Mouse (Mus musculus): ENCODE data around the gene Tbc1d12. TPM values are rescaled to one million over a fixed set of nuclear protein-coding genes. Genes with fewer than 3 reads are reported as not detected.

Tbc1d12 gene
- polyA plus RNA-seq, 1 experiment from 2014 or later = 3.3 TPM

DNA sequence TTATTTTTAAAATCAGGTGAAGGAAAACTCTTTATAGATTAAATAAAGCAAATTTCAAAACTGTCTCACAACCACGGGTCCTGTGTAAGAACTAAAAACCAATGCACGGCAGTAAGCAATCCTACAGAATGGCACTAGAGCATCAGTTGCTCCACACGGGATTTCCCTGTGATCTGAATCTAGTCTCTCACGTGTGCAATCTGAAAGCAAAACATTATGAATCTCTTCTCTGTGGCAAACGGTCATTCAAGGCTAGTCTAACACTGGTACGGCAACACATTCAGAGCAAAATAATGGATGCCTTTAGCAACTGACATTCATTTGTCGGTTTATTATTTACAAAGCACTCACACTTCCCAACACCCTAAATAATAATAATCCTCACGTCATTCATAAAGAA, 18.2 kb upstream of the Tbc1d12 start:
- no peak for ATAC-seq (replicated peaks; ENCODE audit: low FRiP score, low read depth)
- Histone ChIP-seq H3K27me3 (ENCODE audit: insufficient read depth, low read length) (no peaks in the 10 kb centered on the region), H3K4me1 (replicated peaks; ENCODE audit: insufficient read depth, low read length) (no peaks in the 10 kb centered on the region), H3K9me3 (replicated peaks; ENCODE audit: low read length) (no peaks in the 10 kb centered on the region), H3K9ac (ENCODE audit: low read depth, low read length) (peak overlapping the region; percentile 71), H3K27ac (no peak overlapping the region), H3K4me3 (replicated peaks; ENCODE audit: low read depth, low read length) (peak overlapping the region; percentile 71), H3K36me3 (ENCODE audit: insufficient read depth, low read length) (peaks cover 16% of the 10 kb centered on the region), H3K4me2 (ENCODE audit: low read length) (peak overlapping the region; percentile 81)
- DNase-seq (ENCODE audit: low spot score) = no peak
- WGBS = 29% methylated on average over 8 of the region's 8 CpGs
- TF ChIP-seq CTCF (IDR thresholded peaks at IDR 0.05; ENCODE audit: low read depth) = no peak

DNA sequence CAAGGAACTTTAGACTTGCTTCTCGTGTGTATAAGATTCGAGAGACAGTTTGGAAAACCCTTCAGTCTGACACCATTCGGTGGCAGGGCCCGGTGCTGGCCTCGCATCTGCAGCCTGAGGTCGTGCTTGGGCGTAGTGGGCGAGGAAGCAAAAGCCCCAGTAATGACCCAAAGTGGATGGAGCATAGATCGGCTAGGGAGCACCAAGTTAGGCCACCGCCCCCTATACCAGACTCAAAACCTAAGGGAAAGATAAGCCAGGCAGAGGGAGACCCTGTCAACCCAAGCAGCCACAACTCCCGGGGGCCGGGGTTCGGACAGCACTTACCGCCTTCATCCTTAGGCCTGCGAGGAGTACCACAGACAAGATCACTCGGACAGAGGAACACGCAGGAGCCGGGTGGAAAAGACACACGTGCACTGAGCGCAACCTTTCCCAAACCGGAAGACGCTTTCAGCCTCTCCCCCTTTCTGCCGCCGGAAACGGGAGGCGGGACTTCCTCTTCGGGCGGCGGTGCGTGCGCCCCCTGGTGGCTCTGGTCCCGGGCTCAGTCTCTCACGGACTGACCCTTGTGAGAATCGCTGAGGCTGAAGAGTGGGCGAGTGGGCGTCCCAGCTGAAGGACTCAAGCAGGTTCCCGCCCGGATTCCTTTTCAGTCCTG, 17.5 kb upstream of the Tbc1d12 start, which contains the start of gene Noc3l:
Gene Noc3l, minus strand, starts transcription at position 472 of the 661 bp plus-strand sequence.
- no peaks in the 10 kb centered on the region for H3K27me3 ChIP-seq (ENCODE audit: insufficient read depth, low read length)
- H3K9ac ChIP-seq (ENCODE audit: low read depth, low read length) = peak within 1 kb of the TSS; percentile 71
- H3K27ac ChIP-seq = peak within 1 kb of the TSS; percentile 13; the same call in 1 of the 2 replicates
- TF ChIP-seq CTCF (IDR thresholded peaks at IDR 0.05; ENCODE audit: low read depth) = peak; percentile 99
- no peaks in the 10 kb centered on the region for H3K9me3 ChIP-seq (replicated peaks; ENCODE audit: low read length)
- ATAC-seq (replicated peaks; ENCODE audit: low FRiP score, low read depth) = peak; percentile 94
- H3K4me2 ChIP-seq (ENCODE audit: low read length) = peak within 1 kb of the TSS; percentile 81
- WGBS = under 1% methylated on average over 38 of the region's 38 CpGs
- peak; percentile 94 for DNase-seq (ENCODE audit: low spot score)
- H3K36me3 ChIP-seq (ENCODE audit: insufficient read depth, low read length) = peaks cover 13% of the 10 kb centered on the region
- no peaks in the 10 kb centered on the region for H3K4me1 ChIP-seq (replicated peaks; ENCODE audit: insufficient read depth, low read length)
- peak within 1 kb of the TSS; percentile 71 for H3K4me3 ChIP-seq (replicated peaks; ENCODE audit: low read depth, low read length)

DNA sequence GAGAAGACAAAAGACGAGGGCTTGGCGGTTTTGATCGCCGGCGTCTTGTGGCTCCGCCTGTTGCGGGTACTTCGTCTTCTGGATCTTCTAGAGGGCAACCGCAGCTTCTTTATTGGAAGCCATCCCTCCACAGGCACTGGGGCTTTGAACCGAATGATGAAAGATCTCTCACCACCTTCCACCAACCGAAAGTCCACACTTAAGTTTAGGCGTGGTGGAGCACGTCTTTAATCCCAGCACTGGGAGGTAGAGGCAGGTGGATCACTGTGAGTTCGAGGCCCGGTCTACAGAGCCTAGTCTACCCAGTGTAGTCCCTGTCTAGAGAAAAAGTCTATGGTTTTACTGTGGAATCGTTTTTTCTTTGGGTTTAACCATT, 17.0 kb upstream of the Tbc1d12 start:
- Histone ChIP-seq H3K9me3 (replicated peaks; ENCODE audit: low read length) (no peaks in the 10 kb centered on the region), H3K4me2 (ENCODE audit: low read length) (peak overlapping the region; percentile 81), H3K27me3 (ENCODE audit: insufficient read depth, low read length) (no peaks in the 10 kb centered on the region), H3K27ac (no peak overlapping the region), H3K9ac (ENCODE audit: low read depth, low read length) (peak overlapping the region; percentile 71), H3K36me3 (ENCODE audit: insufficient read depth, low read length) (peaks cover 8% of the 10 kb centered on the region), H3K4me1 (replicated peaks; ENCODE audit: insufficient read depth, low read length) (no peaks in the 10 kb centered on the region), H3K4me3 (replicated peaks; ENCODE audit: low read depth, low read length) (peak overlapping the region; percentile 71)
- WGBS = 14% methylated on average over 16 of the region's 16 CpGs
- ATAC-seq (replicated peaks; ENCODE audit: low FRiP score, low read depth) (peak; percentile 55), DNase-seq (ENCODE audit: low spot score) (no peak)
- no peak for TF ChIP-seq CTCF (IDR thresholded peaks at IDR 0.05; ENCODE audit: low read depth)

DNA sequence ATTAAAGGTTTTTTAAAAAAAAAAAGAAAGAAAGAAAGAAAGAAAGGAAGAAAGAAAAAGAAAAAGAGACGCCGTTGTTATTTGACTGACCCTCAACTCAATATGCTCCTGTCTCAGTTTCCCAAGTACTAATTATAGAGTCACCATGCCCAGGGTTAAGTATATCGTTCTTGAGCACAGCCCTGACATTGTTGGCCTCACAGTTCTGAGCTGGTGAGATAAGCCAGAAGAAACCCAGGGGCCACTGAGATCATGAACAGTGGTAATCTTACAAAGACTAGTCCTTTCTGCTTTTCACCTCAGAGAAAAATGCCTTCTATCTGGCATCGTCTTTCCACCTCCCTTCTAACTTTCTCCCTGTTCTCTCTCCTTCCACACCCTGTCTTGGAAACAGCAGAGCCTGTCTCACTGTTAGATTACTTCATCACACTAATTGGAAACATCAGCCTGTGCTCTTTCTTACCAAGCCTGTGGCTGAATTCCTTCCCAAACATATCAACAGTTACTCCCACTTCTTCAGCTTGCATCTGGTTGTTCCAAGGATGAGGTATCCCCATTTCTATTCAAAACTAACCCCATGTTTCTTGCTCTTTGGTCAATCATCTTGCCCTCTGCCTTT, 16.1 kb upstream of the Tbc1d12 start:
- H3K4me1 ChIP-seq (replicated peaks; ENCODE audit: insufficient read depth, low read length) = no peaks in the 10 kb centered on the region
- no peak overlapping the region for H3K4me3 ChIP-seq (replicated peaks; ENCODE audit: low read depth, low read length)
- no peaks in the 10 kb centered on the region for H3K27me3 ChIP-seq (ENCODE audit: insufficient read depth, low read length)
- H3K4me2 ChIP-seq (ENCODE audit: low read length) = no peak overlapping the region
- 90% methylated on average over 4 of the region's 4 CpGs for WGBS
- H3K9ac ChIP-seq (ENCODE audit: low read depth, low read length) = no peak overlapping the region
- ATAC-seq (replicated peaks; ENCODE audit: low FRiP score, low read depth) (no peak), DNase-seq (ENCODE audit: low spot score) (no peak)
- no peaks in the 10 kb centered on the region for H3K9me3 ChIP-seq (replicated peaks; ENCODE audit: low read length)
- no peak overlapping the region for H3K27ac ChIP-seq
- H3K36me3 ChIP-seq (ENCODE audit: insufficient read depth, low read length) = 0 out of 2 replicates have a peak, but pooled peaks cover under 1% of the 10 kb centered on the region
- no peak for TF ChIP-seq CTCF (IDR thresholded peaks at IDR 0.05; ENCODE audit: low read depth)

GRCm38 (mm10) chr19:38833224-38833623, 3.2 kb upstream of the Tbc1d12 start:
- H3K36me3 ChIP-seq (ENCODE audit: insufficient read depth, low read length) = no peaks in the 10 kb centered on the region
- no peak overlapping the region for H3K9ac ChIP-seq (ENCODE audit: low read depth, low read length)
- no peak overlapping the region for H3K4me3 ChIP-seq (replicated peaks; ENCODE audit: low read depth, low read length)
- H3K27me3 ChIP-seq (ENCODE audit: insufficient read depth, low read length) = no peaks in the 10 kb centered on the region
- no peaks in the 10 kb centered on the region; the same call in 1 of the 2 replicates for H3K4me1 ChIP-seq (replicated peaks; ENCODE audit: insufficient read depth, low read length)
- TF ChIP-seq CTCF (IDR thresholded peaks at IDR 0.05; ENCODE audit: low read depth) = no peak
- H3K27ac ChIP-seq = no peak overlapping the region
- 63% methylated on average over 1 of the region's 1 CpGs for WGBS
- no peak overlapping the region for H3K4me2 ChIP-seq (ENCODE audit: low read length)
- ATAC-seq (replicated peaks; ENCODE audit: low FRiP score, low read depth) (no peak), DNase-seq (ENCODE audit: low spot score) (no peak)
- H3K9me3 ChIP-seq (replicated peaks; ENCODE audit: low read length) = no peaks in the 10 kb centered on the region

DNA sequence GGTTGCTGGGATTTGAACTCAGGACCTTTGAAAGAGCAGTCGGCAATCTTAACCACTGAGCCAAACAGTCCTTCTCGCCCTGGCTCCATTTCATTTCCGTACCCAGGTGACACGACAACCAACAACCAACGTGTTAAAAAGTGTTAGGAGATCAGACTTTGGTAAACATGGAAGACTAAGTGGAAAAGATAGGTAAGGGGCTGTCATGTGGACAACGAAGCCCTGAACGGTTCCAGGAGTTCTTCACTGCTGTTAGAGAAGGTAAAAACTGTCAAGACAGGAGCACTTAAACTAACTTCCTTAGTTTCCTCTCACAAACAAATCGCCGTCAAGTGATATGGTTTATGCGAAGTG, 318 bp upstream of the Tbc1d12 start:
- H3K27ac ChIP-seq = peak overlapping the region; percentile 92
- ATAC-seq (replicated peaks; ENCODE audit: low FRiP score, low read depth) = no peak

More for the DNA sequence above, 318 bp upstream of the Tbc1d12 start:
- WGBS = 22% methylated on average over 10 of the region's 10 CpGs
- no peaks in the 10 kb centered on the region; the same call in 1 of the 2 replicates for H3K4me1 ChIP-seq (replicated peaks; ENCODE audit: insufficient read depth, low read length)
- no peaks in the 10 kb centered on the region for H3K27me3 ChIP-seq (ENCODE audit: insufficient read depth, low read length)
- peak overlapping the region; percentile 68 for H3K4me2 ChIP-seq (ENCODE audit: low read length)
- DNase-seq (ENCODE audit: low spot score) = no peak
- H3K36me3 ChIP-seq (ENCODE audit: insufficient read depth, low read length) = no peaks in the 10 kb centered on the region
- H3K9ac ChIP-seq (ENCODE audit: low read depth, low read length) = peak overlapping the region; percentile 83; the same call in 1 of the 2 replicates
- H3K4me3 ChIP-seq (replicated peaks; ENCODE audit: low read depth, low read length) = peak overlapping the region; percentile 78
- no peak for TF ChIP-seq CTCF (IDR thresholded peaks at IDR 0.05; ENCODE audit: low read depth)
- H3K9me3 ChIP-seq (replicated peaks; ENCODE audit: low read length) = no peaks in the 10 kb centered on the region

All from kidney, postnatal 0 days (tissue).